Mouse (Mus musculus) E14TG2a.4 (cell line): ENCODE data around the gene Mon1a.

Experiments
- H3K27me3 ChIP-seq: 2 replicates; pipeline ENCODE4 v1.6.1; 2014; ENCODE audit warnings: low read length, control low read depth; ENCODE audit not compliant: insufficient read depth
- H3K36me3 ChIP-seq: 2 replicates; pipeline ENCODE4 v1.6.1; 2014; ENCODE audit warnings: low read length, control low read depth; ENCODE audit not compliant: insufficient read depth
- H3K4me1 ChIP-seq: replicated peaks from 2 replicates; pipeline ENCODE4 v1.6.1; 2014; ENCODE audit warnings: low read depth, low read length, control low read depth
- H3K4me3 ChIP-seq: replicated peaks from 2 replicates; pipeline ENCODE4 v1.5.1; 2014; ENCODE audit warnings: mild to moderate bottlenecking, low read length
- H3K9me3 ChIP-seq: 2 replicates; pipeline ENCODE4 v1.6.1; 2014; ENCODE audit warnings: low read length, control low read depth
- CTCF ChIP-seq: conservative IDR thresholded peaks from 2 replicates; pipeline ENCODE4 v1.5.1; 2014; ENCODE audit warnings: low read length
- NANOG ChIP-seq: IDR thresholded peaks from 2 replicates; pipeline ENCODE4 v1.6.1; 2014; ENCODE audit warnings: borderline replicate concordance, low read length, mixed read lengths
- POU5F1 ChIP-seq: IDR thresholded peaks from 2 replicates; pipeline ENCODE4 v1.6.1; 2014; ENCODE audit warnings: low read length, borderline replicate concordance

Gene Mon1a

DNA sequence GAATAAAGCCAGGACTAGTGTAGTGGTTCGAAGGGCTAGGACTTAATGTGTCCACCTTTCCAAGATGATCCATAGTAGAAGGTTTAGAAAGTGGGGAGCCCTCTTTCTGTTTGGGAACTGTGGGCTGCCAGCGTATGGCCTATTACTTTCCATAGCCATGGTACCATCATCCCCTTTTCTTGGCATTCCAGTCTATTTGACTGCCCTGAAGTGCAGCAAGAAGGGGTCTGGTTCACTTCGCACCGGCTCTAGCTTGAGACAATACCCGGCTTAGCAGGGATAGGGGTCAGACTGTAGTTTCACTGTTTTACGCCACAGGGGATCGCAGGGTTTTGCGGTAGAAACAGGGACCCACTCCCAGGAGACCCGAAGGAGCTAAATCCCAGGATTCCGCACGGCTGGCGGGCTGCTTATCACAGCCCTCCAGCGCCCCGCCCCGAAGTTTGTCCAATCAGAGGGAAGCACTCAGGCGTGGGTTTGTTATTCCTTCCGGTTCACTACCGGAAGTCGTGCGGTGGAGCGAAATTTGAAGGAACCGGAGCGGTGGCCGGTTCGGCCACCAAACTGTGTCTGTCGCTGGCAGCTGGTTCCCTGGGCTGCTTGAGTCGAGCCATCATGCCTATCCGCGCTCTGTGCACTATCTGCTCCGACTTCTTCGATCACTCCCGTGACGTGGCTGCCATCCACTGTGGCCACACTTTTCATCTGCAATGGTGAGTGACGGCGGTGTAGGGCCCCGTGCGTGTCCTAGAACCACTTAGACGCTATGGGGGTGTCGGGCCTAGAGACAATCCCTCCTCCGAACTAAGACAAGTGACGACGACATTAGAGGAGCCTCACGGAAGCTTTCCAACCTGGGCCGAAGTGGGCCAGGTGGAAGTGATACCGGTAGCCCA lies 62.8 kb downstream of the Mon1a start:
- TF ChIP-seq CTCF (no peak), POU5F1 (no peak), NANOG (no peak)
- Histone ChIP-seq H3K4me3 (peak overlapping the region; percentile 96), H3K27me3 (no peaks in the 10 kb centered on the region), H3K4me1 (peaks cover 71% of the 10 kb centered on the region), H3K9me3 (no peaks in the 10 kb centered on the region), H3K36me3 (peaks cover 66% of the 10 kb centered on the region)
